Mouse (Mus musculus) embryonic facial prominence, embryonic 14.5 days (tissue): ENCODE measurements at regions not wholly inside any gene's neighbourhood (a gene's known extent, or its start where the extent isn't known, plus 50 kb on each side); places are given as distances from the start of the nearest gene placed in this dataset.
"Not testable (repeated sequence)": the region's sequence is repeated elsewhere in the genome, so short reads cannot be mapped to it uniquely, and the experiment has no call there.

Source experiments
- ATAC-seq: fragments of 200-750 bp; cut with Nextera tagmentation; 2 replicates; pipeline ENCODE4 v1.8.0; 2017; ENCODE audit warnings: low read depth, moderate number of reproducible peaks, moderate TSS enrichment
- DNase-seq: peaks from one replicate; pipeline ENCODE4 v3.0.0-alpha.2; 2015; ENCODE audit warnings: low spot score
- H3K27ac ChIP-seq: fragments of 300-500 bp; sonication (generic); replicated peaks from 2 replicates; pipeline ENCODE4 v1.5.1; 2014; ENCODE audit warnings: low read depth, mild to moderate bottlenecking, low read length, moderate library complexity
- H3K27me3 ChIP-seq: fragments of 300-500 bp; sonication (generic); replicated peaks from 2 replicates; pipeline ENCODE4 v1.6.1; 2014; ENCODE audit warnings: low read length; ENCODE audit not compliant: control insufficient read depth, insufficient read depth
- H3K36me3 ChIP-seq: fragments of 300-500 bp; sonication (generic); 2 replicates; pipeline ENCODE4 v1.6.1; 2014; ENCODE audit warnings: low read length, mixed read lengths; ENCODE audit not compliant: control insufficient read depth, insufficient read depth
- H3K4me1 ChIP-seq: fragments of 300-500 bp; sonication (generic); 2 replicates; pipeline ENCODE4 v1.6.1; 2014; ENCODE audit warnings: antibody characterized with exemption, low read length; ENCODE audit not compliant: control insufficient read depth, insufficient read depth
- H3K4me2 ChIP-seq: fragments of 300-500 bp; sonication (generic); 2 replicates; pipeline ENCODE4 v1.6.1; 2014; ENCODE audit warnings: low read depth, mild to moderate bottlenecking, low read length, moderate library complexity, mixed read lengths
- H3K4me3 ChIP-seq: fragments of 300-500 bp; sonication (generic); 2 replicates; pipeline ENCODE4 v1.5.1; 2014; ENCODE audit warnings: low read depth, mild to moderate bottlenecking, low read length
- H3K9ac ChIP-seq: fragments of 300-500 bp; sonication (generic); 2 replicates; pipeline ENCODE4 v1.6.1; 2014; ENCODE audit warnings: low read depth, mild to moderate bottlenecking, low read length, moderate library complexity, mixed read lengths
- H3K9me3 ChIP-seq: fragments of 300-500 bp; sonication (generic); 2 replicates; pipeline ENCODE4 v1.6.1; 2016; ENCODE audit warnings: low read length; ENCODE audit not compliant: control insufficient read depth
- WGBS: fragments of 180-500 bp; shearing (Covaris S2); extraction: QIAGEN DNeasy Blood & Tissue Kit; methylation state at CpG from one replicate; pipeline ENCODE4 v1.1.7; 2014; 5-methylcytosine and 5-hydroxymethylcytosine counted together

- H3K4me2 ChIP-seq = no peak overlapping the region
- H3K27ac ChIP-seq = no peak overlapping the region
- ATAC-seq = no peak
- no peak overlapping the region for H3K9ac ChIP-seq
- H3K4me1 ChIP-seq = peaks cover 17% of the 10 kb centered on the region
- DNase-seq = no peak
- 70% methylated on average over 3 of the region's 3 CpGs for WGBS
- no peak overlapping the region for H3K4me3 ChIP-seq
- H3K36me3 ChIP-seq = no peaks in the 10 kb centered on the region
- no peaks in the 10 kb centered on the region for H3K9me3 ChIP-seq
- H3K27me3 ChIP-seq = no peaks in the 10 kb centered on the region
These were observed 55.5 kb downstream of the Zfp281 start for GRCm38 (mm10) chr1:136680173-136680572.

GRCm38 (mm10) chr1:136682311-136682710 lies 57.6 kb downstream of the Zfp281 start:
- not testable (repeated sequence) for H3K27me3 ChIP-seq, ATAC-seq, H3K4me3 ChIP-seq, H3K27ac ChIP-seq, H3K9me3 ChIP-seq, DNase-seq, H3K4me2 ChIP-seq, H3K9ac ChIP-seq, H3K36me3 ChIP-seq
- WGBS = 54% methylated on average over 10 of the region's 10 CpGs
- H3K4me1 ChIP-seq = peaks cover 17% of the 10 kb centered on the region

- ATAC-seq (peak; percentile 80), DNase-seq (peak; percentile 93)
- peak overlapping the region; percentile 42 for H3K4me2 ChIP-seq
- peaks cover 17% of the 10 kb centered on the region for H3K4me1 ChIP-seq
- H3K27ac ChIP-seq = peak overlapping the region; percentile 85
- 34% methylated on average over 3 of the region's 3 CpGs for WGBS
- no peaks in the 10 kb centered on the region for H3K36me3 ChIP-seq
- H3K4me3 ChIP-seq = no peak overlapping the region
- H3K9ac ChIP-seq = 0 out of 2 replicates have a peak overlapping the region, but pooled peaks have one; percentile 20
- H3K9me3 ChIP-seq = no peaks in the 10 kb centered on the region
- H3K27me3 ChIP-seq = no peaks in the 10 kb centered on the region
These were observed 58.4 kb downstream of the Zfp281 start for GRCm38 (mm10) chr1:136683061-136683531.

- Histone ChIP-seq H3K9ac (0 out of 2 replicates have a peak overlapping the region, but pooled peaks have one; percentile 20), H3K4me2 (peak overlapping the region; percentile 42), H3K27me3 (no peaks in the 10 kb centered on the region), H3K36me3 (no peaks in the 10 kb centered on the region), H3K9me3 (no peaks in the 10 kb centered on the region), H3K4me1 (peaks cover 17% of the 10 kb centered on the region), H3K27ac (peak overlapping the region; percentile 85), H3K4me3 (no peak overlapping the region)
- WGBS = 31% methylated on average over 10 of the region's 10 CpGs
- DNase-seq (peak; percentile 80), ATAC-seq (peak; percentile 86)
These were observed 58.9 kb downstream of the Zfp281 start for GRCm38 (mm10) chr1:136683561-136684131.

GRCm38 (mm10) chr1:136684481-136684880 lies 59.8 kb downstream of the Zfp281 start:
- Histone ChIP-seq H3K36me3 (no peaks in the 10 kb centered on the region), H3K27ac (peak overlapping the region; percentile 85), H3K4me2 (peak overlapping the region; percentile 42; the same call in 1 of the 2 replicates), H3K9me3 (no peaks in the 10 kb centered on the region), H3K27me3 (no peaks in the 10 kb centered on the region), H3K4me3 (no peak overlapping the region), H3K9ac (no peak overlapping the region), H3K4me1 (peaks cover 17% of the 10 kb centered on the region)
- ATAC-seq = no peak
- DNase-seq = no peak
- WGBS = 64% methylated on average over 5 of the region's 5 CpGs

- ATAC-seq (no peak), DNase-seq (no peak)
- Histone ChIP-seq H3K4me3 (no peak overlapping the region), H3K4me2 (no peak overlapping the region), H3K9me3 (no peaks in the 10 kb centered on the region), H3K9ac (no peak overlapping the region), H3K27me3 (no peaks in the 10 kb centered on the region), H3K4me1 (peaks cover 17% of the 10 kb centered on the region), H3K27ac (peak overlapping the region; percentile 40; the same call in 1 of the 2 replicates), H3K36me3 (no peaks in the 10 kb centered on the region)
- WGBS = 56% methylated on average over 13 of the region's 13 CpGs
These were observed 60.7 kb downstream of the Zfp281 start for GRCm38 (mm10) chr1:136685191-136686060.

GRCm38 (mm10) chr1:136686467-136686866 lies 61.8 kb downstream of the Zfp281 start:
- DNase-seq (no peak), ATAC-seq (no peak)
- peaks cover 17% of the 10 kb centered on the region for H3K4me1 ChIP-seq
- no peaks in the 10 kb centered on the region for H3K27me3 ChIP-seq
- no peak overlapping the region for H3K4me3 ChIP-seq
- H3K36me3 ChIP-seq = no peaks in the 10 kb centered on the region
- H3K9ac ChIP-seq = no peak overlapping the region
- H3K4me2 ChIP-seq = no peak overlapping the region
- H3K9me3 ChIP-seq = no peaks in the 10 kb centered on the region
- no peak overlapping the region for H3K27ac ChIP-seq

- WGBS = 36% methylated on average over 2 of the region's 2 CpGs
- DNase-seq (no peak), ATAC-seq (no peak)
- H3K4me1 ChIP-seq = no peaks in the 10 kb centered on the region; the same call in 1 of the 2 replicates
- no peak overlapping the region for H3K4me2 ChIP-seq
- no peaks in the 10 kb centered on the region for H3K9me3 ChIP-seq
- no peak overlapping the region for H3K4me3 ChIP-seq
- no peak overlapping the region for H3K27ac ChIP-seq
- no peak overlapping the region for H3K9ac ChIP-seq
- no peaks in the 10 kb centered on the region for H3K27me3 ChIP-seq
- no peaks in the 10 kb centered on the region for H3K36me3 ChIP-seq
These were observed 65.4 kb downstream of the Zfp281 start for GRCm38 (mm10) chr1:136690068-136690467.
